Mouse (Mus musculus): ENCODE measurements at regions not wholly inside any gene's neighbourhood (a gene's known extent, or its start where the extent isn't known, plus 50 kb on each side); places are given as distances from the start of the nearest gene placed in this dataset.
"Not testable (repeated sequence)": the region's sequence is repeated elsewhere in the genome, so short reads cannot be mapped to it uniquely, and the experiment has no call there.

GRCm38 (mm10) chr12:114462566-114462965 lies 918.9 kb downstream of the Adam6a start:
- no peaks in the 10 kb centered on the region for H3K4me1 ChIP-seq (ENCODE audit: control insufficient read depth, insufficient read depth, low read length)
- no peak for TF ChIP-seq POLR2A (IDR thresholded peaks at IDR 0.05; ENCODE audit: insufficient read depth, low read length)
- TF ChIP-seq CTCF (IDR thresholded peaks at IDR 0.05; ENCODE audit: low read depth, low read length), result no peak
- no peak overlapping the region for H3K4me3 ChIP-seq (ENCODE audit: low read depth, low read length)
- H3K9ac ChIP-seq (ENCODE audit: low read depth, poor library complexity, severe bottlenecking), result no peak overlapping the region
- H3K27me3 ChIP-seq (ENCODE audit: control insufficient read depth, insufficient read depth, low read length, poor library complexity, severe bottlenecking), result no peaks in the 10 kb centered on the region
- H3K27ac ChIP-seq (ENCODE audit: insufficient read depth, low read length), result no peak overlapping the region
- H3K9me3 ChIP-seq (replicated peaks; ENCODE audit: control insufficient read depth, insufficient read depth, low read length, poor library complexity, severe bottlenecking), result peaks cover 2% of the 10 kb centered on the region; the same call in 1 of the 2 replicates
- H3K36me3 ChIP-seq (ENCODE audit: control insufficient read depth, insufficient read depth, low read length, poor library complexity, severe bottlenecking), result no peaks in the 10 kb centered on the region

- Histone ChIP-seq H3K36me3 (ENCODE audit: control insufficient read depth, insufficient read depth, low read length, poor library complexity, severe bottlenecking) (no peaks in the 10 kb centered on the region), H3K4me3 (ENCODE audit: low read depth, low read length) (no peak overlapping the region), H3K4me1 (ENCODE audit: control insufficient read depth, insufficient read depth, low read length) (no peaks in the 10 kb centered on the region), H3K9ac (ENCODE audit: low read depth, poor library complexity, severe bottlenecking) (no peak overlapping the region), H3K27me3 (ENCODE audit: control insufficient read depth, insufficient read depth, low read length, poor library complexity, severe bottlenecking) (no peaks in the 10 kb centered on the region), H3K27ac (ENCODE audit: insufficient read depth, low read length) (no peak overlapping the region), H3K9me3 (replicated peaks; ENCODE audit: control insufficient read depth, insufficient read depth, low read length, poor library complexity, severe bottlenecking) (peaks cover 2% of the 10 kb centered on the region; the same call in 1 of the 2 replicates)
- TF ChIP-seq CTCF (IDR thresholded peaks at IDR 0.05; ENCODE audit: low read depth, low read length) (no peak), EP300 (IDR thresholded peaks at IDR 0.05; ENCODE audit: insufficient read depth, low read depth, low read length) (no peak), POLR2A (IDR thresholded peaks at IDR 0.05; ENCODE audit: insufficient read depth, low read length) (no peak)
Measured at GRCm38 (mm10) chr12:114468857-114469256, 925.1 kb downstream of the Adam6a start.

- H3K4me1 ChIP-seq (ENCODE audit: control insufficient read depth, insufficient read depth, low read length); H3K9me3 ChIP-seq (replicated peaks; ENCODE audit: control insufficient read depth, insufficient read depth, low read length, poor library complexity, severe bottlenecking); H3K27me3 ChIP-seq (ENCODE audit: control insufficient read depth, insufficient read depth, low read length, poor library complexity, severe bottlenecking); H3K36me3 ChIP-seq (ENCODE audit: control insufficient read depth, insufficient read depth, low read length, poor library complexity, severe bottlenecking); H3K9ac ChIP-seq (ENCODE audit: low read depth, poor library complexity, severe bottlenecking); H3K4me3 ChIP-seq (ENCODE audit: low read depth, low read length); H3K27ac ChIP-seq (ENCODE audit: insufficient read depth, low read length): not testable (repeated sequence)
Measured at GRCm38 (mm10) chr12:114472678-114473077, 929.0 kb downstream of the Adam6a start.

- Histone ChIP-seq H3K9me3 (replicated peaks; ENCODE audit: control insufficient read depth, insufficient read depth, low read length, poor library complexity, severe bottlenecking) (no peaks in the 10 kb centered on the region), H3K9ac (ENCODE audit: low read depth, poor library complexity, severe bottlenecking) (no peak overlapping the region), H3K36me3 (ENCODE audit: control insufficient read depth, insufficient read depth, low read length, poor library complexity, severe bottlenecking) (no peaks in the 10 kb centered on the region), H3K27me3 (ENCODE audit: control insufficient read depth, insufficient read depth, low read length, poor library complexity, severe bottlenecking) (no peaks in the 10 kb centered on the region), H3K27ac (ENCODE audit: insufficient read depth, low read length) (no peak overlapping the region), H3K4me3 (ENCODE audit: low read depth, low read length) (no peak overlapping the region), H3K4me1 (ENCODE audit: control insufficient read depth, insufficient read depth, low read length) (no peaks in the 10 kb centered on the region)
- TF ChIP-seq CTCF (IDR thresholded peaks at IDR 0.05; ENCODE audit: low read depth, low read length), result no peak
- TF ChIP-seq POLR2A (IDR thresholded peaks at IDR 0.05; ENCODE audit: insufficient read depth, low read length), result no peak
- no peak for TF ChIP-seq EP300 (IDR thresholded peaks at IDR 0.05; ENCODE audit: insufficient read depth, low read depth, low read length)
Measured at GRCm38 (mm10) chr12:114478741-114479140, 935.0 kb downstream of the Adam6a start.

- not testable (repeated sequence) for H3K27me3 ChIP-seq (ENCODE audit: control insufficient read depth, insufficient read depth, low read length, poor library complexity, severe bottlenecking); H3K4me1 ChIP-seq (ENCODE audit: control insufficient read depth, insufficient read depth, low read length); H3K4me3 ChIP-seq (ENCODE audit: low read depth, low read length); H3K9me3 ChIP-seq (replicated peaks; ENCODE audit: control insufficient read depth, insufficient read depth, low read length, poor library complexity, severe bottlenecking); H3K27ac ChIP-seq (ENCODE audit: insufficient read depth, low read length); H3K9ac ChIP-seq (ENCODE audit: low read depth, poor library complexity, severe bottlenecking); H3K36me3 ChIP-seq (ENCODE audit: control insufficient read depth, insufficient read depth, low read length, poor library complexity, severe bottlenecking)
Measured at GRCm38 (mm10) chr12:114493500-114494031, 949.9 kb downstream of the Adam6a start.

- Histone ChIP-seq H3K36me3 (ENCODE audit: control insufficient read depth, insufficient read depth, low read length, poor library complexity, severe bottlenecking) (no peaks in the 10 kb centered on the region), H3K4me1 (ENCODE audit: control insufficient read depth, insufficient read depth, low read length) (no peaks in the 10 kb centered on the region), H3K27me3 (ENCODE audit: control insufficient read depth, insufficient read depth, low read length, poor library complexity, severe bottlenecking) (no peaks in the 10 kb centered on the region), H3K27ac (ENCODE audit: insufficient read depth, low read length) (no peak overlapping the region), H3K9ac (ENCODE audit: low read depth, poor library complexity, severe bottlenecking) (no peak overlapping the region), H3K4me3 (ENCODE audit: low read depth, low read length) (no peak overlapping the region), H3K9me3 (replicated peaks; ENCODE audit: control insufficient read depth, insufficient read depth, low read length, poor library complexity, severe bottlenecking) (no peaks in the 10 kb centered on the region)
- TF ChIP-seq CTCF (IDR thresholded peaks at IDR 0.05; ENCODE audit: low read depth, low read length) (no peak), EP300 (IDR thresholded peaks at IDR 0.05; ENCODE audit: insufficient read depth, low read depth, low read length) (no peak), POLR2A (IDR thresholded peaks at IDR 0.05; ENCODE audit: insufficient read depth, low read length) (no peak)
Measured at GRCm38 (mm10) chr12:114495741-114496140, 952.0 kb downstream of the Adam6a start.
